Comparison of ENCODE assay signal across 24 mouse cellular contexts in the genomic region with DNA sequence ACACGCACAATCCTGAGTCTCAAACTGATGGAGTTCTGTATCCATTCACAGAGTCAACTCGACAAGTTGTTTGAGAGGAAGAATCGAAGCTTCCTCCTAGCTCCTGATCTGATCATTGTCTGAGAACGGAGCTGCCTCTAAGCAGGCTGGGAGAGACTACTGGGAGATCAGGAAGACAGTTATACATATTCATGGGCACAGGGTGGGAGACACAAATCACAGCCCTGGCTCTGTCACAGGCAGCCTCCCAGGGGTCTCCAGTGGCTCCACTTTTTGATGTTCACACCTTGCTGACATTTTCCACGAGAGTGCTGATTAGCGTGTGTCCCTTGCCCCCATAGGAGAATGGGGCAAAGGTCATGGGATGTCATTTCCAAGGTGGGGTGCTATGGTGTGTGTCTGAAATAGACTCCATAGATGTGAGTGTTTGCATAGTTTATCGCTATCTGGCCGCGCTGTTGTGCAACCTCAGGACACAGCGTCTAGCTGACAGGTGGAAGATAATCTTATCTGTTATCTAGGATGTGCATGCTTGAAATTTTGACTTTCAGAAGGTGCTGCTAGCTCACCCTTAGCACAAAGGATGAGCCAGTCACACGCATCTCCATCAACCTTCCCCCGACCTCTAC.
DNase-seq lines count a peak whose midpoint lies in the region; ATAC-seq lines count a peak whose summit lies in the region.
"Had no signal": no experiment of that assay in that cellular context is flagged by ENCODE, and none has a peak within 500 bp of the region (broad histone marks: within the 10 kb centered on the region; RNA-seq: fewer than 3 reads in every experiment).

No protein-coding gene starts in this region.

- WGBS in forebrain, embryonic 16.5 days = 82% methylated on average over 12 of the region's 12 CpGs
- WGBS in forebrain, embryonic 15.5 days = 81% methylated on average over 12 of the region's 12 CpGs
- 66% methylated on average over 12 of the region's 12 CpGs for WGBS in midbrain, embryonic 14.5 days
- 72% methylated on average over 12 of the region's 12 CpGs for WGBS in midbrain, embryonic 16.5 days
- WGBS in liver, embryonic 15.5 days (ENCODE audit: insufficient replicate concordance) = 57% methylated on average over 12 of the region's 12 CpGs

- no peak overlapping the region for H3K4me3 ChIP-seq in forebrain, embryonic 16.5 days (replicated peaks; ENCODE audit: low read length)
- no peak overlapping the region for H3K4me3 ChIP-seq in forebrain, embryonic 15.5 days
- H3K4me3 ChIP-seq in midbrain, embryonic 14.5 days (replicated peaks; ENCODE audit: low read depth, low read length) = no peak overlapping the region
- no peak overlapping the region for H3K4me3 ChIP-seq in midbrain, embryonic 16.5 days (ENCODE audit: low read depth, low read length)
- no peak overlapping the region for H3K4me3 ChIP-seq in liver, embryonic 15.5 days (replicated peaks)
- H3K4me3 ChIP-seq: embryonic facial prominence, embryonic 13.5 days; erythroblast, embryonic 14.5 days; forebrain, embryonic 13.5 days had no signal

- no peaks in the 10 kb centered on the region for H3K9me3 ChIP-seq in forebrain, embryonic 16.5 days (ENCODE audit: control insufficient read depth, low read length)
- no peaks in the 10 kb centered on the region for H3K9me3 ChIP-seq in forebrain, embryonic 15.5 days
- no peaks in the 10 kb centered on the region for H3K9me3 ChIP-seq in midbrain, embryonic 14.5 days (ENCODE audit: control insufficient read depth, low read length)
- H3K9me3 ChIP-seq in midbrain, embryonic 16.5 days (replicated peaks; ENCODE audit: control insufficient read depth, low read length, poor library complexity, severe bottlenecking) = no peaks in the 10 kb centered on the region
- no peaks in the 10 kb centered on the region for H3K9me3 ChIP-seq in liver, embryonic 15.5 days (replicated peaks)
- H3K9me3 ChIP-seq: embryonic facial prominence, embryonic 13.5 days; forebrain, embryonic 13.5 days had no signal

- no peak for DNase-seq in midbrain, embryonic 14.5 days
- no peak for DNase-seq in thymus, postnatal 10 days (ENCODE audit: low spot score in 2 of 2)
- DNase-seq: adrenal gland, postnatal 14 days; cerebellum, adult 8-10 months; cerebellum, postnatal 36 days; embryo, embryonic 11 days; gastrocnemius, postnatal 36 days; kidney, adult 9 months; kidney, postnatal 14 days; lung, adult 2 months; lung, postnatal 14 days; retina, postnatal 1 day; right cerebral cortex, postnatal 25 days; spleen, adult 18-20 months had no signal

- H3K36me3 ChIP-seq in forebrain, embryonic 16.5 days (ENCODE audit: control insufficient read depth, insufficient read depth) = no peaks in the 10 kb centered on the region
- no peaks in the 10 kb centered on the region for H3K36me3 ChIP-seq in forebrain, embryonic 15.5 days
- H3K36me3 ChIP-seq in midbrain, embryonic 14.5 days (ENCODE audit: control insufficient read depth, insufficient read depth, low read length) = no peaks in the 10 kb centered on the region
- no peaks in the 10 kb centered on the region for H3K36me3 ChIP-seq in midbrain, embryonic 16.5 days (ENCODE audit: control insufficient read depth, insufficient read depth, low read length)
- H3K36me3 ChIP-seq in liver, embryonic 15.5 days (replicated peaks) = no peaks in the 10 kb centered on the region
- H3K36me3 ChIP-seq: embryonic facial prominence, embryonic 13.5 days had no signal

- H3K27me3 ChIP-seq in forebrain, embryonic 16.5 days (replicated peaks; ENCODE audit: control insufficient read depth, insufficient read depth, low read length) = no peaks in the 10 kb centered on the region
- H3K27me3 ChIP-seq in forebrain, embryonic 15.5 days = no peaks in the 10 kb centered on the region
- H3K27me3 ChIP-seq in midbrain, embryonic 14.5 days (ENCODE audit: control insufficient read depth, insufficient read depth, low read length) = peaks cover 6% of the 10 kb centered on the region; the same call in 1 of the 2 replicates
- no peaks in the 10 kb centered on the region for H3K27me3 ChIP-seq in midbrain, embryonic 16.5 days (ENCODE audit: control insufficient read depth, insufficient read depth, low read depth, low read length)
- no peaks in the 10 kb centered on the region for H3K27me3 ChIP-seq in liver, embryonic 15.5 days
- H3K27me3 ChIP-seq: embryonic facial prominence, embryonic 13.5 days; forebrain, embryonic 13.5 days had no signal

- H3K4me2 ChIP-seq in forebrain, embryonic 16.5 days (ENCODE audit: low read length) = no peak overlapping the region
- no peak overlapping the region for H3K4me2 ChIP-seq in forebrain, embryonic 15.5 days (replicated peaks)
- no peak overlapping the region for H3K4me2 ChIP-seq in midbrain, embryonic 14.5 days (ENCODE audit: low read length)
- no peak overlapping the region for H3K4me2 ChIP-seq in midbrain, embryonic 16.5 days (ENCODE audit: low read length)
- H3K4me2 ChIP-seq in liver, embryonic 15.5 days = no peak overlapping the region
- H3K4me2 ChIP-seq: embryonic facial prominence, embryonic 13.5 days; forebrain, embryonic 13.5 days had no signal

- peak; percentile 68 for ATAC-seq in forebrain, embryonic 16.5 days
- ATAC-seq in forebrain, embryonic 15.5 days (replicated peaks) = no peak
- no peak for ATAC-seq in midbrain, embryonic 14.5 days (ENCODE audit: low FRiP score, low TSS enrichment)
- ATAC-seq in midbrain, embryonic 16.5 days = no peak; the same call in 1 of the 2 replicates
- peak; percentile 84 for ATAC-seq in liver, embryonic 15.5 days (ENCODE audit: insufficient read depth)
- ATAC-seq in inflammation-experienced regulatory T-cells, adult 6 months = no peak
- ATAC-seq: forebrain, embryonic 13.5 days; hindbrain, embryonic 16.5 days; intestine, embryonic 16.5 days had no signal

- H3K27ac ChIP-seq in forebrain, embryonic 16.5 days (ENCODE audit: low read length) = no peak overlapping the region
- no peak overlapping the region for H3K27ac ChIP-seq in forebrain, embryonic 15.5 days (replicated peaks)
- 0 out of 2 replicates have a peak overlapping the region, but pooled peaks have one; percentile 13 for H3K27ac ChIP-seq in midbrain, embryonic 14.5 days (replicated peaks; ENCODE audit: low read depth, low read length)
- no peak overlapping the region for H3K27ac ChIP-seq in midbrain, embryonic 16.5 days (ENCODE audit: low read length)
- no peak overlapping the region for H3K27ac ChIP-seq in liver, embryonic 15.5 days (replicated peaks)
- H3K27ac ChIP-seq: embryonic facial prominence, embryonic 13.5 days; forebrain, embryonic 13.5 days had no signal

- peaks cover 9% of the 10 kb centered on the region for H3K4me1 ChIP-seq in forebrain, embryonic 16.5 days (replicated peaks; ENCODE audit: control insufficient read depth, insufficient read depth, low read length)
- H3K4me1 ChIP-seq in forebrain, embryonic 15.5 days = peaks cover 21% of the 10 kb centered on the region
- H3K4me1 ChIP-seq in midbrain, embryonic 14.5 days (ENCODE audit: control insufficient read depth, insufficient read depth, low read length) = no peaks in the 10 kb centered on the region
- H3K4me1 ChIP-seq in midbrain, embryonic 16.5 days (ENCODE audit: control insufficient read depth, insufficient read depth, low read length) = peaks cover 12% of the 10 kb centered on the region
- peaks cover 28% of the 10 kb centered on the region for H3K4me1 ChIP-seq in liver, embryonic 15.5 days (replicated peaks)

- no peak overlapping the region for H3K9ac ChIP-seq in forebrain, embryonic 16.5 days (replicated peaks; ENCODE audit: low read depth, low read length)
- no peak overlapping the region for H3K9ac ChIP-seq in forebrain, embryonic 15.5 days (replicated peaks)
- H3K9ac ChIP-seq in midbrain, embryonic 14.5 days (replicated peaks; ENCODE audit: low read length) = no peak overlapping the region
- H3K9ac ChIP-seq in midbrain, embryonic 16.5 days (ENCODE audit: low read depth, low read length) = no peak overlapping the region
- no peak overlapping the region for H3K9ac ChIP-seq in liver, embryonic 15.5 days
- H3K9ac ChIP-seq: embryonic facial prominence, embryonic 13.5 days; forebrain, embryonic 13.5 days had no signal

Comparison
In these comparisons a context has a peak if more than half of its experiments do, and no peak if none do; other contexts are left out.
1. ATAC-seq: peak in forebrain, embryonic 16.5 days (single experiment) and liver, embryonic 15.5 days (single experiment); none in forebrain, embryonic 15.5 days (single experiment), midbrain, embryonic 14.5 days (single experiment), midbrain, embryonic 16.5 days (single experiment) and inflammation-experienced regulatory T-cells, adult 6 months (single experiment).